Mouse (Mus musculus) lung, postnatal 0 days (tissue): Measurements from ENCODE around the gene Pum1. TPM values are rescaled to one million over a fixed set of nuclear protein-coding genes. Genes with fewer than 3 reads are reported as not detected.

ENCODE experiments used
- ATAC-seq: fragments of 200-750 bp; cut with Nextera tagmentation; 2 replicates; pipeline ENCODE4 v1.8.0; 2017; ENCODE audit warnings: moderate library complexity
- DNase-seq: peaks from one replicate; pipeline ENCODE4 v3.0.0-alpha.2; 2016; ENCODE audit warnings: low spot score
- H3K27ac ChIP-seq: fragments of 300-500 bp; sonication (generic); 2 replicates; pipeline ENCODE4 v1.5.1; 2014; ENCODE audit warnings: antibody characterized with exemption, mild to moderate bottlenecking, low read length, mixed read lengths
- H3K27me3 ChIP-seq: fragments of 300-500 bp; sonication (generic); replicated peaks from 2 replicates; pipeline ENCODE4 v1.6.1; 2014; ENCODE audit warnings: low read length, mixed read lengths; ENCODE audit not compliant: insufficient read depth
- H3K36me3 ChIP-seq: fragments of 300-500 bp; sonication (generic); 2 replicates; pipeline ENCODE4 v1.6.1; 2014; ENCODE audit warnings: low read length, mixed read lengths; ENCODE audit not compliant: insufficient read depth
- H3K4me1 ChIP-seq: fragments of 300-500 bp; sonication (generic); 2 replicates; pipeline ENCODE4 v1.6.1; 2014; ENCODE audit warnings: antibody characterized with exemption, low read depth, low read length, mixed read lengths; ENCODE audit not compliant: insufficient read depth
- H3K4me2 ChIP-seq: fragments of 300-500 bp; sonication (generic); replicated peaks from 2 replicates; pipeline ENCODE4 v1.6.1; 2014; ENCODE audit warnings: low read depth, mild to moderate bottlenecking, low read length, moderate library complexity, mixed read lengths
- H3K4me3 ChIP-seq: fragments of 300-500 bp; sonication (generic); 2 replicates; pipeline ENCODE4 v1.5.1; 2014; ENCODE audit warnings: low read depth, low read length
- H3K9ac ChIP-seq: fragments of 300-500 bp; sonication (generic); replicated peaks from 2 replicates; pipeline ENCODE4 v1.6.1; 2014; ENCODE audit warnings: low read depth, mild to moderate bottlenecking
- H3K9me3 ChIP-seq: fragments of 300-500 bp; sonication (generic); 2 replicates; pipeline ENCODE4 v1.6.1; 2016; ENCODE audit warnings: low read length, mixed read lengths
- CTCF ChIP-seq: IDR thresholded peaks from 2 replicates; pipeline ENCODE4 v1.5.1; 2016; ENCODE audit warnings: antibody characterized with exemption, mild to moderate bottlenecking
- EP300 ChIP-seq: IDR thresholded peaks from 2 replicates; pipeline ENCODE4 v1.6.1; 2016; ENCODE audit warnings: antibody characterized with exemption, mild to moderate bottlenecking, control low read depth
- WGBS: fragments of 180-500 bp; shearing (Covaris S2); extraction: QIAGEN DNeasy Blood & Tissue Kit; methylation state at CpG from one replicate; pipeline ENCODE4 v1.1.7; 2014; 5-methylcytosine and 5-hydroxymethylcytosine counted together
- polyA plus RNA-seq: library from polyadenylated mRNA; unstranded; fragments of >200 nt; fragmentation: Nextera tagmentation; extraction: Ambion mirVana; gene quantifications from 2 replicates; pipeline ENCODE4 v1.2.1, GENCODE M21; 2015

The Pum1 gene
- polyA plus RNA-seq, 1 experiment from 2014 or later: 37.8 TPM

- 73% methylated on average over 2 of the region's 2 CpGs for WGBS
- Histone ChIP-seq H3K36me3 (no peaks in the 10 kb centered on the region), H3K27me3 (no peaks in the 10 kb centered on the region), H3K9me3 (no peaks in the 10 kb centered on the region), H3K4me1 (peaks cover 10% of the 10 kb centered on the region; the same call in 1 of the 2 replicates), H3K27ac (no peak overlapping the region), H3K4me2 (no peak overlapping the region), H3K9ac (no peak overlapping the region), H3K4me3 (no peak overlapping the region)
- DNase-seq (peak; percentile 62), ATAC-seq (no peak)
- TF ChIP-seq EP300 (no peak), CTCF (no peak)
These were observed 37.9 kb downstream of the Pum1 start for GRCm38 (mm10) chr4:130701061-130701460.

- no peaks in the 10 kb centered on the region for H3K36me3 ChIP-seq
- WGBS: 76% methylated on average over 3 of the region's 3 CpGs
These were observed 39.9 kb downstream of the Pum1 start for GRCm38 (mm10) chr4:130702835-130703535.

GRCm38 (mm10) chr4:130703601-130704000 lies 40.5 kb downstream of the Pum1 start:
- DNase-seq (no peak), ATAC-seq (no peak)
- H3K4me2 ChIP-seq: no peak overlapping the region
- H3K9ac ChIP-seq: no peak overlapping the region
- H3K4me3 ChIP-seq: no peak overlapping the region
- TF ChIP-seq EP300 (no peak), CTCF (no peak)
- WGBS: 96% methylated on average over 3 of the region's 3 CpGs
- no peaks in the 10 kb centered on the region for H3K27me3 ChIP-seq
- no peaks in the 10 kb centered on the region for H3K9me3 ChIP-seq
- no peaks in the 10 kb centered on the region for H3K36me3 ChIP-seq
- H3K4me1 ChIP-seq: peaks cover 10% of the 10 kb centered on the region; the same call in 1 of the 2 replicates
- no peak overlapping the region for H3K27ac ChIP-seq

More at GRCm38 (mm10) chr4:130702835-130703535, 39.9 kb downstream of the Pum1 start:
- DNase-seq: peak; percentile 40
- Histone ChIP-seq H3K9me3 (no peaks in the 10 kb centered on the region), H3K9ac (no peak overlapping the region), H3K4me1 (peaks cover 10% of the 10 kb centered on the region; the same call in 1 of the 2 replicates), H3K4me3 (no peak overlapping the region), H3K4me2 (no peak overlapping the region), H3K27ac (no peak overlapping the region), H3K27me3 (no peaks in the 10 kb centered on the region)
- TF ChIP-seq EP300 (no peak), CTCF (no peak)
- peak; percentile 59 for ATAC-seq

- Histone ChIP-seq H3K36me3 (peaks cover 4% of the 10 kb centered on the region; the same call in 1 of the 2 replicates), H3K9me3 (no peaks in the 10 kb centered on the region), H3K4me3 (no peak overlapping the region), H3K27ac (no peak overlapping the region), H3K9ac (no peak overlapping the region), H3K4me2 (no peak overlapping the region), H3K4me1 (peaks cover 10% of the 10 kb centered on the region; the same call in 1 of the 2 replicates), H3K27me3 (no peaks in the 10 kb centered on the region)
- DNase-seq (no peak), ATAC-seq (no peak)
- 100% methylated on average over 4 of the region's 4 CpGs for WGBS
- TF ChIP-seq EP300: no peak
- TF ChIP-seq CTCF: no peak
These were observed 41.5 kb downstream of the Pum1 start for GRCm38 (mm10) chr4:130704615-130705014.

GRCm38 (mm10) chr4:130706215-130707000 lies 43.3 kb downstream of the Pum1 start:
- no peak overlapping the region for H3K27ac ChIP-seq
- WGBS: 59% methylated on average over 3 of the region's 3 CpGs
- TF ChIP-seq CTCF (no peak), EP300 (no peak)
- ATAC-seq: no peak
- no peaks in the 10 kb centered on the region for H3K9me3 ChIP-seq
- peaks cover 4% of the 10 kb centered on the region; the same call in 1 of the 2 replicates for H3K36me3 ChIP-seq
- peaks cover 7% of the 10 kb centered on the region; the same call in 1 of the 2 replicates for H3K4me1 ChIP-seq
- H3K4me2 ChIP-seq: no peak overlapping the region
- H3K27me3 ChIP-seq: no peaks in the 10 kb centered on the region
- no peak overlapping the region for H3K9ac ChIP-seq
- H3K4me3 ChIP-seq: no peak overlapping the region
- no peak for DNase-seq

GRCm38 (mm10) chr4:130711353-130711848 lies 48.3 kb downstream of the Pum1 start:
- DNase-seq: no peak
- Histone ChIP-seq H3K4me2 (no peak overlapping the region), H3K4me1 (peaks cover 14% of the 10 kb centered on the region; the same call in 1 of the 2 replicates), H3K9me3 (no peaks in the 10 kb centered on the region), H3K36me3 (peaks cover 4% of the 10 kb centered on the region; the same call in 1 of the 2 replicates), H3K27me3 (no peaks in the 10 kb centered on the region), H3K27ac (no peak overlapping the region), H3K9ac (no peak overlapping the region), H3K4me3 (no peak overlapping the region)
- TF ChIP-seq EP300 (no peak), CTCF (no peak)
- no peak for ATAC-seq
- WGBS: 64% methylated on average over 5 of the region's 5 CpGs
